Mouse (Mus musculus): Measurements from ENCODE around the gene Hsd11b1. TPM values are rescaled to one million over a fixed set of nuclear protein-coding genes. Genes with fewer than 3 reads are reported as not detected.
A peak's percentile ranks its signal among the peaks of the same experiment; 100 is the strongest.

The Hsd11b1 gene
- total and polyA plus RNA-seq, 2 experiments from 2014 or later, result 1.6 to 7.3 TPM

DNA sequence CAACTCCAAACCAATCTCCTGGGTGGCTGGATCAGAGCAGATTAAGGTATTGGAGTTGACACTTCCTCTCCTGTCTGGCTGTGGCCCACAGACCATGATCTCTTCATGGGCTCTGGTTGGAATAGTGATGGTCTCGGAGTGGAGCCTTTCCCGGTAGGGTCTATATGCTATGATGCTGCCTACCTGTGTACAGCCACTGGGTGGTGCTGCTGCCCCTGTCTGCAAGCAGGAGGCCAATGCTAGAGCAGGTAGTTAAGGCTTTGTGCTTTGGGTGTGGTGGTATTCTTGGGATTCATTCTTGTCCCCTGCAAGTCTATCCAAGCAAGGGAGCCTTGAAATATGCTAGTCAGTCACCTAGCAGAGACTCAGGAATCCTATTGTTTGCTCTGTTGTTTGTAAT, 55.7 kb downstream of the Hsd11b1 start:
- H3K36me3 ChIP-seq (replicated peaks; ENCODE audit: control insufficient read depth, insufficient read depth, low read length), result no peaks in the 10 kb centered on the region
- WGBS, result 28% methylated on average over 2 of the region's 2 CpGs
- H3K9ac ChIP-seq (replicated peaks; ENCODE audit: low read depth, low read length), result no peak overlapping the region
- no peak overlapping the region for H3K27ac ChIP-seq (ENCODE audit: low read depth)
- H3K4me2 ChIP-seq (ENCODE audit: low read depth, low read length), result no peak overlapping the region
- no peak for TF ChIP-seq EP300 (IDR thresholded peaks at IDR 0.05; ENCODE audit: low read depth)
- TF ChIP-seq CTCF (IDR thresholded peaks at IDR 0.05; ENCODE audit: low read depth), result peak; percentile 94
- H3K9me3 ChIP-seq (replicated peaks; ENCODE audit: control insufficient read depth, low read length), result no peaks in the 10 kb centered on the region
- ATAC-seq (ENCODE audit: insufficient read depth, low read depth), result peak; percentile 83
- H3K4me3 ChIP-seq (ENCODE audit: low read depth, low read length), result no peak overlapping the region
- no peaks in the 10 kb centered on the region for H3K4me1 ChIP-seq (ENCODE audit: control insufficient read depth, insufficient read depth)
- H3K27me3 ChIP-seq (ENCODE audit: control insufficient read depth, insufficient read depth, low read length), result no peaks in the 10 kb centered on the region
- no peak for DNase-seq (ENCODE audit: low spot score)

DNA sequence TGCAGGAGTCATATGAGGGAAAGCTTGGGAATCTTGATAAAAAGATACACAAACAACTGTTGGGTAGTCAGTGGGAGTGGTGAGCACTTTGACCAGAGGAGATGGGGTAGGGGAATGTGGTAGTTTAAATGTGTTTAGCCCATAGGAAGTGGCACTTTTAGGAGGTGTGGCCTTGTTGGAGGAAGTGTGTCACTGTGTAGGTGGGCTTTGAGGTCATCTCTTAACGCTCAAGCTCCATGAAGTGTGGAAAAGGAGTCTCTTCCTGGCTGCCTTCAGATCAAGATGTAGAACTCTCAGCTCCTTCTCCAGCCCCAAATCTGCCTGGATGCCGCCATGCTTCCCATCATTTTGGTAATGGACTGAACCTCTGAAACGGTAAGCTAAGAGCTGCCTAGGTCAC, 56.4 kb downstream of the Hsd11b1 start, which contains the start of gene Lamb3:
Gene Lamb3 (plus strand): TSS at position 197 of the 400 bp plus-strand sequence.
- Histone ChIP-seq H3K4me3 (ENCODE audit: low read depth, low read length) (no peak within 1 kb of the TSS), H3K27me3 (ENCODE audit: control insufficient read depth, insufficient read depth, low read length) (no peaks in the 10 kb centered on the region), H3K27ac (ENCODE audit: low read depth) (no peak within 1 kb of the TSS), H3K4me2 (ENCODE audit: low read depth, low read length) (no peak within 1 kb of the TSS), H3K4me1 (ENCODE audit: control insufficient read depth, insufficient read depth) (no peaks in the 10 kb centered on the region), H3K36me3 (replicated peaks; ENCODE audit: control insufficient read depth, insufficient read depth, low read length) (no peaks in the 10 kb centered on the region), H3K9ac (replicated peaks; ENCODE audit: low read depth, low read length) (no peak within 1 kb of the TSS), H3K9me3 (replicated peaks; ENCODE audit: control insufficient read depth, low read length) (no peaks in the 10 kb centered on the region)
- no peak for TF ChIP-seq EP300 (IDR thresholded peaks at IDR 0.05; ENCODE audit: low read depth)
- no peak for TF ChIP-seq CTCF (IDR thresholded peaks at IDR 0.05; ENCODE audit: low read depth)
- 66% methylated on average over 3 of the region's 3 CpGs for WGBS
- ATAC-seq (ENCODE audit: insufficient read depth, low read depth) (no peak), DNase-seq (ENCODE audit: low spot score) (no peak)

DNA sequence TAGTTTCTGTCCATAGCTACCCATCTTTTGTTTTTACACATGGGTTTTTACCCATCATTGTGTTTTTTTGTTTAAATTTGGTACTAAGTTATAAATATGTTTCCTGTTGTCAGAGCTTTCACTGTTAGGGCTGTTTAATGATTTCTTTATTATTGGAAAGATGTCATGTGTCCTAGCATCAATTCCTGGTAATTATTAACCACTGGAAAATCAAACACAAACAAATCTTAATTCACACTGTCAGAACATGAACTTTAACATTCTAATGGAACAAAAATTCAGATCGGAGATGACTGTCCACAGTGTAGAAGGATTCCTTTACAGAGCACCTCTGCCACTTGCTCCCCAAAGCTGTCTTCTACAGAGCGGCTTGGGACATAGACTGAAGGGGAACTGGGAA, 58.4 kb downstream of the Hsd11b1 start:
- H3K36me3 ChIP-seq (replicated peaks; ENCODE audit: control insufficient read depth, insufficient read depth, low read length), result no peaks in the 10 kb centered on the region
- H3K9me3 ChIP-seq (replicated peaks; ENCODE audit: control insufficient read depth, low read length), result no peaks in the 10 kb centered on the region
- H3K4me2 ChIP-seq (ENCODE audit: low read depth, low read length), result no peak overlapping the region
- ATAC-seq (ENCODE audit: insufficient read depth, low read depth) (no peak), DNase-seq (ENCODE audit: low spot score) (no peak)
- no peak overlapping the region for H3K4me3 ChIP-seq (ENCODE audit: low read depth, low read length)
- H3K4me1 ChIP-seq (ENCODE audit: control insufficient read depth, insufficient read depth), result no peaks in the 10 kb centered on the region
- 95% methylated on average over 2 of the region's 2 CpGs for WGBS
- TF ChIP-seq EP300 (IDR thresholded peaks at IDR 0.05; ENCODE audit: low read depth) (no peak), CTCF (IDR thresholded peaks at IDR 0.05; ENCODE audit: low read depth) (no peak)
- H3K27ac ChIP-seq (ENCODE audit: low read depth), result no peak overlapping the region
- no peaks in the 10 kb centered on the region for H3K27me3 ChIP-seq (ENCODE audit: control insufficient read depth, insufficient read depth, low read length)
- H3K9ac ChIP-seq (replicated peaks; ENCODE audit: low read depth, low read length), result no peak overlapping the region

DNA sequence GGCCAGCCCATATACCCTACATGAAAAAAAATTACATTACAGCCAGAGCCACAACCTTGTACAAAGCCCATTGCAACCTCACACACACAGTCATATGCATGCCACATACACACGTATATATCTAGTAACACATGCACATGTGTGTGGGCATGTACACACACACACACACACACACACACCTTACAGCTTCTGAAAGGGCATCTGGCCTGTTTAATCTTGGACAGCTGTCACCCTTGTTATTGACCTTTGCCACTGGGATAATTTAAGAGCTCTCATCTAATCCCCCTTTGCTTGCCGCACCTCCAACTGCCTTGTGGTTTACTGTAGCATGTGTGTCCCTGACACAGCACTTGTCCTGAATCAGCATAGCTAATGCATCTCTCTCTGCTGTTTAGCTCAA, 60.1 kb downstream of the Hsd11b1 start:
- Histone ChIP-seq H3K4me3 (ENCODE audit: low read depth, low read length) (no peak overlapping the region), H3K27me3 (ENCODE audit: control insufficient read depth, insufficient read depth, low read length) (no peaks in the 10 kb centered on the region), H3K27ac (ENCODE audit: low read depth) (no peak overlapping the region), H3K9me3 (replicated peaks; ENCODE audit: control insufficient read depth, low read length) (no peaks in the 10 kb centered on the region), H3K4me2 (ENCODE audit: low read depth, low read length) (no peak overlapping the region), H3K36me3 (replicated peaks; ENCODE audit: control insufficient read depth, insufficient read depth, low read length) (no peaks in the 10 kb centered on the region), H3K4me1 (ENCODE audit: control insufficient read depth, insufficient read depth) (no peaks in the 10 kb centered on the region), H3K9ac (replicated peaks; ENCODE audit: low read depth, low read length) (no peak overlapping the region)
- DNase-seq (ENCODE audit: low spot score) (no peak), ATAC-seq (ENCODE audit: insufficient read depth, low read depth) (no peak)
- TF ChIP-seq CTCF (IDR thresholded peaks at IDR 0.05; ENCODE audit: low read depth) (no peak), EP300 (IDR thresholded peaks at IDR 0.05; ENCODE audit: low read depth) (no peak)
- WGBS, result 56% methylated on average over 2 of the region's 2 CpGs

DNA sequence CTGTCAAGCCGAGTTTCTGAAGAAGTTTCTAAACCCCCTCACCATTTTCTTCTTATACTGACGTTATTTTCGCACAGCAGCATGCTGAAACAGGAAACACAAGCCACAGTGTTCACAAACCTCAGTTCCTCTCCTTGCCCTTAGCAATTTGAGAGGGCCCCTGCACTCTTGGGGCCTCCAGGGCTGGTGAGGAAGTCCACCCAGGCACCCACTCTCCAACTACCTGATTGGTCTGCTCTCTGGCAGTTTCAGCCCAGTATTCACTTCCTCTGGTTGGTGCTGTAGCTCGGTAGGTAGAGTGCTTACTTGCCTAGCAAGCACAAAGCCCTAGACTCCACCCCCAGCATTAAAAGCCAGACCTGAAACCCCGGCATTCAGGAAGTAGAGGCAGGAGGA, 62.5 kb downstream of the Hsd11b1 start, which contains the start of gene Traf3ip3:
Gene Traf3ip3 (minus strand): TSS at position 321 of the 396 bp plus-strand sequence.
- TF ChIP-seq EP300 (IDR thresholded peaks at IDR 0.05; ENCODE audit: low read depth), result no peak
- TF ChIP-seq CTCF (IDR thresholded peaks at IDR 0.05; ENCODE audit: low read depth), result no peak
- ATAC-seq (ENCODE audit: insufficient read depth, low read depth) (no peak), DNase-seq (ENCODE audit: low spot score) (no peak)
- Histone ChIP-seq H3K9me3 (replicated peaks; ENCODE audit: control insufficient read depth, low read length) (no peaks in the 10 kb centered on the region), H3K27me3 (ENCODE audit: control insufficient read depth, insufficient read depth, low read length) (no peaks in the 10 kb centered on the region), H3K4me3 (ENCODE audit: low read depth, low read length) (peak within 1 kb of the TSS; percentile 30; the same call in 1 of the 2 replicates), H3K4me2 (ENCODE audit: low read depth, low read length) (peak within 1 kb of the TSS; percentile 37; the same call in 1 of the 2 replicates), H3K9ac (replicated peaks; ENCODE audit: low read depth, low read length) (no peak within 1 kb of the TSS), H3K27ac (ENCODE audit: low read depth) (peak within 1 kb of the TSS; percentile 71; the same call in 1 of the 2 replicates), H3K4me1 (ENCODE audit: control insufficient read depth, insufficient read depth) (no peaks in the 10 kb centered on the region), H3K36me3 (replicated peaks; ENCODE audit: control insufficient read depth, insufficient read depth, low read length) (no peaks in the 10 kb centered on the region)
- WGBS, result 51% methylated on average over 5 of the region's 5 CpGs

All from heart, postnatal 0 days (tissue).